Mouse (Mus musculus) ES-E14 (cell line): ENCODE data around the gene Cyp26c1.

ENCODE experiments used
- CHD2 ChIP-seq: IDR thresholded peaks from 2 replicates; pipeline ENCODE4 v1.6.1; 2014; ENCODE audit warnings: mild to moderate bottlenecking, low read depth, low read length, inconsistent platforms
- HCFC1 ChIP-seq: IDR thresholded peaks from 2 replicates; pipeline ENCODE4 v1.6.1; 2012; ENCODE audit warnings: low read length, inconsistent platforms, borderline replicate concordance; ENCODE audit not compliant: insufficient read depth
- MAFK ChIP-seq: IDR thresholded peaks from 2 replicates; pipeline ENCODE4 v1.6.1; 2014; ENCODE audit warnings: mild to moderate bottlenecking, low read depth, low read length, inconsistent platforms; ENCODE audit not compliant: insufficient read depth
- ZC3H11A ChIP-seq: IDR thresholded peaks from 2 replicates; pipeline ENCODE4 v1.6.1; 2012; ENCODE audit warnings: low read depth, mild to moderate bottlenecking, inconsistent platforms, low read length, borderline replicate concordance
- ZNF384 ChIP-seq: IDR thresholded peaks from 2 replicates; pipeline ENCODE4 v1.6.1; 2012; ENCODE audit warnings: low read depth, low read length, inconsistent platforms

- TF ChIP-seq ZNF384: no peak
- TF ChIP-seq MAFK: no peak
- TF ChIP-seq ZC3H11A: no peak
- no peak for TF ChIP-seq CHD2
- TF ChIP-seq HCFC1: no peak
Measured at GRCm38 (mm10) chr19:37724591-37724990, 39.2 kb downstream of the Cyp26c1 start.
